8 mouse cellular contexts compared by ENCODE assay signal in genomic region chr11:100575484-100575855, GRCm38 (mm10). TPM values are rescaled to one million over a fixed set of nuclear protein-coding genes. Genes with fewer than 3 reads are reported as not detected.
A peak's percentile ranks its signal among the peaks of the same experiment; 100 is the strongest.
DNase-seq lines count a peak whose midpoint lies in the region; ATAC-seq lines count a peak whose summit lies in the region.

No protein-coding gene starts in this region.

- ATAC-seq in megakaryocyte, adult 5-6 weeks (ENCODE audit: poor library complexity, severe bottlenecking), result no peak
- ATAC-seq in hindbrain, embryonic 16.5 days, result peak; percentile 32; the same call in 1 of the 2 replicates

- DNase-seq in cerebellum, adult 11 months, result peak; percentile 34
- DNase-seq in cerebellum, adult 8-10 months, result no peak
- DNase-seq in lung, postnatal 10 days, result peak; percentile 22
- no peak for DNase-seq in spleen, adult 12 weeks (ENCODE audit: low spot score)
- DNase-seq in urinary bladder, adult 18-20 months (ENCODE audit: low spot score in 2 of 2), result no peak

- WGBS in hindbrain, embryonic 16.5 days, result 19% methylated on average over 2 of the region's 2 CpGs

- H3K9me3 ChIP-seq in megakaryocyte, embryonic 14.5 days, result no peaks in the 10 kb centered on the region
- no peaks in the 10 kb centered on the region for H3K9me3 ChIP-seq in hindbrain, embryonic 16.5 days (ENCODE audit: control insufficient read depth, low read length)

- H3K27me3 ChIP-seq in megakaryocyte, embryonic 14.5 days (replicated peaks), result no peaks in the 10 kb centered on the region
- no peaks in the 10 kb centered on the region; the same call in 1 of the 2 replicates for H3K27me3 ChIP-seq in hindbrain, embryonic 16.5 days (replicated peaks; ENCODE audit: control insufficient read depth, insufficient read depth, low read length)

- H3K9ac ChIP-seq in hindbrain, embryonic 16.5 days (ENCODE audit: low read depth, low read length), result peak overlapping the region; percentile 77

- peaks cover 66% of the 10 kb centered on the region for H3K4me1 ChIP-seq in megakaryocyte, embryonic 14.5 days
- H3K4me1 ChIP-seq in hindbrain, embryonic 16.5 days (ENCODE audit: control insufficient read depth, insufficient read depth, low read depth, low read length), result peaks cover 20% of the 10 kb centered on the region

- peak overlapping the region; percentile 94 for H3K4me3 ChIP-seq in megakaryocyte, embryonic 14.5 days (replicated peaks)
- peak overlapping the region; percentile 73 for H3K4me3 ChIP-seq in hindbrain, embryonic 16.5 days (ENCODE audit: low read length)

- peaks cover 47% of the 10 kb centered on the region for H3K36me3 ChIP-seq in megakaryocyte, embryonic 14.5 days (replicated peaks; ENCODE audit: low read length)
- 0 out of 2 replicates have a peak, but pooled peaks cover 2% of the 10 kb centered on the region for H3K36me3 ChIP-seq in hindbrain, embryonic 16.5 days (ENCODE audit: control insufficient read depth, insufficient read depth, low read length)

- peak overlapping the region; percentile 77 for H3K27ac ChIP-seq in hindbrain, embryonic 16.5 days (ENCODE audit: low read depth, low read length)

- peak overlapping the region; percentile 89 for H3K4me2 ChIP-seq in hindbrain, embryonic 16.5 days (ENCODE audit: low read length)

RNA-seq across cellular contexts. Expression of gene Cnp, which starts 0.8 kb away (rescaled TPM):
- 13.3 and 17.1 TPM in 2 replicates for polyA plus RNA-seq in megakaryocyte, embryonic 14.5 days (2012; ENCODE audit: insufficient read depth, low replicate concordance)
- 9.5 and 11.3 TPM in 2 replicates for total RNA-seq in megakaryocyte, adult 5-6 weeks (2015)
- total RNA-seq in megakaryocyte, adult 5-6 weeks (2017), result 22.2 and 23.9 TPM in 2 replicates
- polyA plus RNA-seq in hindbrain, embryonic 16.5 days (2015; fragmentation: Nextera tagmentation; extraction: Ambion mirVana), result 72.6 and 85.0 TPM in 2 replicates

RNA-seq across cellular contexts. Expression of gene Ttc25, which starts 30.1 kb away (rescaled TPM):
- 0.29 TPM in 1 of 2 replicates, not detected in the other for polyA plus RNA-seq in megakaryocyte, embryonic 14.5 days (2012; ENCODE audit: insufficient read depth, low replicate concordance)
- 0.16 and 0.96 TPM in 2 replicates for total RNA-seq in megakaryocyte, adult 5-6 weeks (2015)
- total RNA-seq in megakaryocyte, adult 5-6 weeks (2017), result not detected in 2 replicates
- 2.2 and 2.5 TPM in 2 replicates for polyA plus RNA-seq in hindbrain, embryonic 16.5 days (2015; fragmentation: Nextera tagmentation; extraction: Ambion mirVana)

RNA-seq across cellular contexts. Expression of gene Nkiras2, which starts 43.6 kb away (rescaled TPM):
- 62.7 and 103 TPM in 2 replicates for polyA plus RNA-seq in megakaryocyte, embryonic 14.5 days (2012; ENCODE audit: insufficient read depth, low replicate concordance)
- total RNA-seq in megakaryocyte, adult 5-6 weeks (2015), result 47.7 and 52.7 TPM in 2 replicates
- 36.0 and 45.5 TPM in 2 replicates for total RNA-seq in megakaryocyte, adult 5-6 weeks (2017)
- polyA plus RNA-seq in hindbrain, embryonic 16.5 days (2015; fragmentation: Nextera tagmentation; extraction: Ambion mirVana), result 99.1 and 103 TPM in 2 replicates

RNA-seq across cellular contexts. Expression of gene Dnajc7, which starts 44.5 kb away (rescaled TPM):
- polyA plus RNA-seq in megakaryocyte, embryonic 14.5 days (2012; ENCODE audit: insufficient read depth, low replicate concordance), result 1.8 and 86.6 TPM in 2 replicates
- total RNA-seq in megakaryocyte, adult 5-6 weeks (2015), result 98.1 and 124 TPM in 2 replicates
- total RNA-seq in megakaryocyte, adult 5-6 weeks (2017), result 145 and 172 TPM in 2 replicates
- polyA plus RNA-seq in hindbrain, embryonic 16.5 days (2015; fragmentation: Nextera tagmentation; extraction: Ambion mirVana), result 290 and 293 TPM in 2 replicates

RNA-seq across cellular contexts. Expression of gene Acly, which starts 47.7 kb away (rescaled TPM):
- 7.2 and 21.1 TPM in 2 replicates for polyA plus RNA-seq in megakaryocyte, embryonic 14.5 days (2012; ENCODE audit: insufficient read depth, low replicate concordance)
- 80.6 and 90.8 TPM in 2 replicates for total RNA-seq in megakaryocyte, adult 5-6 weeks (2015)
- 100 and 105 TPM in 2 replicates for total RNA-seq in megakaryocyte, adult 5-6 weeks (2017)
- 215 and 253 TPM in 2 replicates for polyA plus RNA-seq in hindbrain, embryonic 16.5 days (2015; fragmentation: Nextera tagmentation; extraction: Ambion mirVana)

Comparison
In these comparisons a context has a peak if more than half of its experiments do, and no peak if none do; other contexts are left out.
1. DNase-seq: peak in cerebellum, adult 11 months (single experiment) and lung, postnatal 10 days (single experiment); none in cerebellum, adult 8-10 months (single experiment), spleen, adult 12 weeks (single experiment) and urinary bladder, adult 18-20 months (0 of 2).